Mouse (Mus musculus) spleen, adult 12 weeks (tissue): ENCODE measurements around the gene Gnat1.

Source experiments
- DNase-seq: peaks from one replicate; pipeline ENCODE4 v3.0.0; 2022; ENCODE audit warnings: low spot score

The Gnat1 gene

DNA sequence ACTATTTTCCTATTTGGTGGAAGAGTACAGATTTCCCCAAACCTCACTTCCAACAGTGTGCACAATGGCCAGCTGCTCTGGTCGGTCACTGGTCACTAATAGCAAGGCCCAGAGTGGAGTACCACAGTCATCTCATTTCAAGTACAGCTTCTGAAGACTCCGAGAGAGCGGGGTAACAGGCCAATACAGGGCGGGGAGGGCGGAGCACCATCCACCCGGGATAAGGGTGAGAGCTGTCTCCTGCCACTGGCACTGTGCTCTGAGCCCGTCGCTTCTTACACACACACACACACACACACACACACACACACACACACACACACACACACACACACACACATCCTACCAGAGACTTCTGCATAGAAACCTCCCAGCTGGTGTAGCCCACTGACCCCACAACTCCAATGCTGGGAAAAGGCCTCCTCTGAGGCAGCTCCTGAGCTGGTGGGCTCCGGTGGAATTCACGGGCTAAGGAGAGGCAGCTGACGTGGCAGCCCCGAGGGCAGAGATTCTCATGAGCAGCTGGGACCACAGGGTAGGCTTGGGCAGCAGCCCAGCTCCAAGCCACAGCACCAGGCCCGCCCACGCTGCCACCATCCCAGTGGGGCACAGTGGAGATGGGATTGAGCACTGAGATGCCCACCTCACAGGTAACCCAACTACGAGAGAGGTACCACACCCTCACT is 53.2 kb downstream of the Gnat1 start:
- DNase-seq: no peak

DNA sequence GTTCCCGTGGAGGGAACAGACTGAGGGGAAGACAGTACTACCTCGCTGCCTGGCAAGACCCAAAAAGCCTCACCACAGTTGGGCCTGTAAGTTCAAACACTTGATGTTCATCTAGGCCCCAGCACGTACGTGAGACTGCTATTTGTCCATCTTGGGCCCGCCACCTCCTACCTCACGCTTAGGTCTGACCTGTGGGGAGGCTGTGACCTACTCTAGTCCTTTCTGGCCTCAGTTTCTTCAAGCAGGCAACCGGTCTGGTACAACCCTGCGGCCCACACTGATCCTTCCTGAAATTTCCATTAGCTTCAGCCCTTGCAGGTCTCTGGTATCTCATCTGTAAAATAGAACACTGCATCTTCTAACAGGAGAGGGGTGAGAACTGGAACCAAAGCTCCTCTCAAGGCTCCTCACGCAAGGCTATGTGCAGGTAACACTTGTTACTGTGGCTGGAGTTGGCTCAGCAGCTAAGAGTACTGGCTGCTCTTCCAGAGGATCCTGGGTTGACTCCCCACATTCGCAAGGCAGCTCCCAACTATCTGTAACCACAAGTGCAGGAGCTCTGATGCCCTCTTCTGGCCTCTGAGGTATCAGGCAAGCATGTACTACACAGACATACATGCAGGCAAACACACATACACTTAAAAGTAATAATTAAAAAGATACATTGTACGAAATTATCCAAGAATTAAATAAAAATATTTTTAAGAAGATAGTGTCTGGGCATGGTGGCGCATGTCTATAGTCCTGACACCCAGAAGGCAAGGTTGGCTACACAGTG is 54.0 kb downstream of the Gnat1 start:
- no peak for DNase-seq

DNA sequence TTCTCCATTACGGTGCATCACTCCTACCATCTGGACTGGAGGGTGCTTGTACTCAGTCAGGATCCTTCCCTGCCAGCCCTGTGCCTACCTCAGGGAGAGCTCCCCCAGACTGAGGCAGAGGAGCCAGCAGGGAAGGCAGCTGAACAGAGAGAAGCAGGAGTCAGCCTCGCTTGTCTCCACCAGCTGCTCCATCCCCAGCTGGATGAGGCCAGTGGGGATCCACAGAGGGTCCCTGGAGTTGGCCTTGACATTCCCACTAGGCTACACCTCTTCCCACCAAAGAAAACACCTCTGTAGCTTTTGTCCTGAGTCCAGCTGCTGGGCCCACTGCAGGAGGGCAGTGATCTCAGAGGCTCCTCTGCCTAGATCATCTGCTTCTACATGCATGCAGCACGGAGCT is 54.6 kb downstream of the Gnat1 start:
- DNase-seq: no peak

DNA sequence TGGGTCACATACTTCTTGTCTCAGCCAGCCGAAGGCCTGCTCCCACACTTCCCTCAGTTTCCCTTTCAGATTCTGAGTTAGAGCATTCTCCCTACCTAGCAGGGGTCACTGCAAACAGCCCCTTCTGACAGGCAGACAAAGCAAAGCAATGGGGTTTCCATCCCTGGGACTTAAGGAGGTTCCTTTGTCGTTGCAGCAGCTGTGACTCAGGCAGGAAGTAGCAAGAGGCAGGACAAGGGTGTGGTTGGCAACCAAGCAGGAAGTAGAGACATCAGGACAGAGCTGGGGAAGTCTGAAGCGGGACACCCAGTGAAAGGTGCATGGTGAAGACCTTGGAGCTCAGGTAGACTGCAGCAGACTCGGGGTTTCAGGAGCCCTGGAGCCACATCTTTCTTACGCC is 55.0 kb downstream of the Gnat1 start:
- no peak for DNase-seq
